In the genomic region with DNA sequence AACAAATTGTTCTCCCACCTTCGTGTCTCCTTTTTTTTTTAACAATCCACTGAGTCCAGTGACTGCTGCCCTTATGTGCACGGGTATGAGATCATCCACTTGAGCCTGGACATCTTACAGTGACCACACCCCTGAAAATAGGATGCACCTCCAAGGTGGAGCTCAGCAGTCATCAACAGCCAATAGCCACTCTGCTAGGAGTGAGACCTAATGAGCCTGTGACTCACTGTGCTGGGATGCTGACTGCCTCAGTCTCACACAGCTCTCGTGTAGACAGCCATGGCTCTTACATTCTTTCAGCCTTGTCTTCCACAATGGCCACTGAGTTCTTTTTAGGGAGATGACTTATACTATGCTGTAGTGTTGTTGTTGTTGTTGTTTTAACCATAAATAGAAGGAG, we compare ENCODE assay signal across 22 mouse cellular contexts.
A peak's percentile ranks its signal among the peaks of the same experiment; 100 is the strongest.
DNase-seq lines count a peak whose midpoint lies in the region; ATAC-seq and TF ChIP-seq lines count a peak whose summit lies in the region.
"Had no signal": no experiment of that assay in that cellular context is flagged by ENCODE, and none has a peak within 500 bp of the region (broad histone marks: within the 10 kb centered on the region; RNA-seq: fewer than 3 reads in every experiment).

No protein-coding gene starts in this region.

- CTCF ChIA-PET in Patski (lab: Charles Lee), result no interaction called here

- in situ Hi-C loops in Patski (cut with MboI; ENCODE audit: low pct_unique_long_range_greater_than_20kb), result no loop called here

- peak; percentile 69 for ATAC-seq in Patski
- ATAC-seq: activated CD4-positive, CD25-positive, alpha-beta regulatory T cell, adult 4 months; CD4-positive, CD25-positive, alpha-beta regulatory T cell, adult 4 months; forebrain, embryonic 13.5 days; forebrain, embryonic 15.5 days; forebrain, postnatal 0 days had no signal

- no peaks in the 10 kb centered on the region for H3K27me3 ChIP-seq in Patski
- H3K27me3 ChIP-seq: CH12.LX; embryonic facial prominence, embryonic 12.5 days; forebrain, embryonic 13.5 days; forebrain, embryonic 15.5 days had no signal

- POLR2A ChIA-PET in Patski (lab: Charles Lee), result no interaction called here

- TF ChIP-seq CTCF in Patski (IDR thresholded peaks at IDR 0.05), result no peak

- peak; percentile 55 for DNase-seq in 3134 (ENCODE audit: extremely low read depth, insufficient read length, low spot score)
- DNase-seq in MN1 (ENCODE audit: low spot score), result peak; percentile 47
- no peak for DNase-seq in Patski (ENCODE audit: low read depth, low spot score)
- DNase-seq in retina, postnatal 1 day, result no peak
- no peak for DNase-seq in kidney, postnatal 14 days
- DNase-seq in testis, postnatal 10 days (ENCODE audit: low spot score), result no peak
- DNase-seq: adrenal gland, adult 8-10 months; adrenal gland, postnatal 14 days; adrenal gland, postnatal 36 days; B cell, adult 2 months; cerebellum, adult 11-12 months; cerebellum, adult 2 months; cerebellum, adult 9-10 months; cerebellum, postnatal 10 days; cerebellum, postnatal 25 days; forebrain, postnatal 0 days had no signal

Comparison
In these comparisons a context has a peak if more than half of its experiments do, and no peak if none do; other contexts are left out.
1. DNase-seq: peak in 3134 (single experiment) and MN1 (single experiment); none in Patski (single experiment), retina, postnatal 1 day (single experiment), kidney, postnatal 14 days (single experiment) and testis, postnatal 10 days (single experiment).